Mouse (Mus musculus) liver, adult 2 months (tissue): Measurements from ENCODE around the gene Lep. TPM values are rescaled to one million over a fixed set of nuclear protein-coding genes. Genes with fewer than 3 reads are reported as not detected.

Experiments used
- DNase-seq: peaks from one replicate; pipeline ENCODE4 v3.0.0-alpha.2; 2011; ENCODE audit warnings: low read depth, low spot score; ENCODE audit errors: extremely low read depth
- H3K27ac ChIP-seq: fragments of 200-500 bp; replicated peaks from 2 replicates; pipeline ENCODE4 v1.5.1; 2012; ENCODE audit warnings: low read depth, mild to moderate bottlenecking, control low read depth, inconsistent platforms, low read length; ENCODE audit not compliant: insufficient read depth
- H3K27me3 ChIP-seq: fragments of 200-500 bp; 2 replicates; pipeline ENCODE4 v1.6.1; 2012; ENCODE audit warnings: mild to moderate bottlenecking, moderate library complexity, low read length, inconsistent platforms; ENCODE audit not compliant: control insufficient read depth, insufficient read depth
- H3K36me3 ChIP-seq: fragments of 200-500 bp; 2 replicates; pipeline ENCODE4 v1.6.1; 2012; ENCODE audit warnings: low read length, inconsistent platforms; ENCODE audit not compliant: control insufficient read depth, insufficient read depth
- H3K4me1 ChIP-seq: fragments of 200-500 bp; 2 replicates; pipeline ENCODE4 v1.6.1; 2011; ENCODE audit warnings: low read length; ENCODE audit not compliant: control insufficient read depth, insufficient read depth
- H3K4me3 ChIP-seq: fragments of 200-500 bp; 2 replicates; pipeline ENCODE4 v1.5.1; 2011; ENCODE audit warnings: low read depth, mild to moderate bottlenecking, control low read depth, low read length, moderate library complexity; ENCODE audit not compliant: insufficient read depth
- H3K79me2 ChIP-seq: fragments of 200-500 bp; 2 replicates; pipeline ENCODE4 v1.6.1; 2012; ENCODE audit warnings: inconsistent platforms, mild to moderate bottlenecking, low read length, moderate library complexity; ENCODE audit not compliant: control insufficient read depth, insufficient read depth
- H3K9ac ChIP-seq: fragments of 200-500 bp; 2 replicates; pipeline ENCODE4 v1.6.1; 2012; ENCODE audit warnings: low read depth, mild to moderate bottlenecking, control low read depth, inconsistent platforms, low read length
- CTCF ChIP-seq: fragments of 200-500 bp; IDR thresholded peaks from 2 replicates; pipeline ENCODE4 v1.5.1; 2011; ENCODE audit warnings: low read depth, low read length, control low read depth
- POLR2A ChIP-seq: fragments of 200-500 bp; IDR thresholded peaks from 2 replicates; pipeline ENCODE4 v1.6.1; 2011; ENCODE audit warnings: low read length, control low read depth; ENCODE audit not compliant: insufficient read depth; ENCODE audit errors: extremely low read depth
- WGBS: fragments of 180-500 bp; shearing (Covaris S2); methylation state at CpG from one replicate; pipeline ENCODE4 v1.1.7; 2018; 5-methylcytosine and 5-hydroxymethylcytosine counted together
- polyA plus RNA-seq: library from polyadenylated mRNA; depleted of rRNA; stranded (reverse); fragments of >200 nt; gene quantifications from 2 replicates; pipeline ENCODE4 v1.2.3, GENCODE M21; 2012
- total RNA-seq: library from RNA; depleted of rRNA; stranded (reverse); fragments of >200 nt; gene quantifications from 2 replicates; pipeline ENCODE4 v1.2.3, GENCODE M21; 2014

Gene Lep
- total and polyA plus RNA-seq, 2 experiments = under 0.01 TPM; not detected in 1

- no peaks in the 10 kb centered on the region for H3K36me3 ChIP-seq
Measured at GRCm38 (mm10) chr6:29074133-29074469, 14.1 kb downstream of the Lep start.

DNA sequence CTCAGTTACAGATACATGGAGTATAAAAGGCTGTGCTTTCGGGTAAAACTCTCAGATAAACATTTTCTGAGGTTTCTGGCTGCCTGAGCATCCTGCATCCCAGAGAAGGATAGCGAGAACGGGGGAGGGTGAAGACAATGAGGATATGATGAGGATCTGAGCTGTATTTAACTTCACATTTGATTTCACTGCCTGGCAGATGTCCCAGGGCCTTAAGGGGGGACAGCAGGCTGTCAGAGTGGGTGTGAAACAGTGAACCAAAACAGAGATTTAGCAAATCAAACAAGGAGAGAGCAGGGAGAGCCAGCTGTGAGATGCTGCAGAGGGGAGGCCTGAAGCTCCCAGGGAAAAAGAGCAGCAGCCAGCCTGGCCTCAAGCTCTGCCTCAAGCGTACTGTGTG is 19.3 kb downstream of the Lep start:
- Histone ChIP-seq H3K36me3 (no peaks in the 10 kb centered on the region), H3K27ac (no peak overlapping the region), H3K4me1 (no peaks in the 10 kb centered on the region), H3K4me3 (no peak overlapping the region), H3K79me2 (no peaks in the 10 kb centered on the region), H3K9ac (no peak overlapping the region), H3K27me3 (no peaks in the 10 kb centered on the region)
- WGBS = 81% methylated on average over 4 of the region's 4 CpGs
- TF ChIP-seq CTCF = no peak
- no peak for TF ChIP-seq POLR2A
- DNase-seq = no peak

More at GRCm38 (mm10) chr6:29074133-29074469, 14.1 kb downstream of the Lep start:
- H3K4me1 ChIP-seq = peaks cover 1% of the 10 kb centered on the region; the same call in 1 of the 2 replicates
- DNase-seq = no peak
- no peak overlapping the region for H3K4me3 ChIP-seq
- no peak for TF ChIP-seq CTCF
- TF ChIP-seq POLR2A = no peak
- no peaks in the 10 kb centered on the region for H3K79me2 ChIP-seq
- no peaks in the 10 kb centered on the region for H3K27me3 ChIP-seq
- H3K9ac ChIP-seq = no peak overlapping the region
- no peak overlapping the region for H3K27ac ChIP-seq

- Histone ChIP-seq H3K9ac (no peak overlapping the region), H3K27me3 (no peaks in the 10 kb centered on the region), H3K4me3 (no peak overlapping the region), H3K36me3 (no peaks in the 10 kb centered on the region), H3K4me1 (no peaks in the 10 kb centered on the region), H3K79me2 (no peaks in the 10 kb centered on the region), H3K27ac (no peak overlapping the region)
- DNase-seq = no peak
- WGBS = 86% methylated on average over 10 of the region's 10 CpGs
- no peak for TF ChIP-seq CTCF
- no peak for TF ChIP-seq POLR2A
Measured at GRCm38 (mm10) chr6:29081826-29082363, 21.9 kb downstream of the Lep start.

GRCm38 (mm10) chr6:29082776-29083354 is 22.8 kb downstream of the Lep start:
- Histone ChIP-seq H3K79me2 (no peaks in the 10 kb centered on the region), H3K9ac (no peak overlapping the region), H3K36me3 (no peaks in the 10 kb centered on the region), H3K27me3 (no peaks in the 10 kb centered on the region), H3K4me3 (no peak overlapping the region), H3K27ac (no peak overlapping the region), H3K4me1 (no peaks in the 10 kb centered on the region)
- 55% methylated on average over 9 of the region's 9 CpGs for WGBS
- no peak for TF ChIP-seq POLR2A
- no peak for TF ChIP-seq CTCF
- DNase-seq = no peak

DNA sequence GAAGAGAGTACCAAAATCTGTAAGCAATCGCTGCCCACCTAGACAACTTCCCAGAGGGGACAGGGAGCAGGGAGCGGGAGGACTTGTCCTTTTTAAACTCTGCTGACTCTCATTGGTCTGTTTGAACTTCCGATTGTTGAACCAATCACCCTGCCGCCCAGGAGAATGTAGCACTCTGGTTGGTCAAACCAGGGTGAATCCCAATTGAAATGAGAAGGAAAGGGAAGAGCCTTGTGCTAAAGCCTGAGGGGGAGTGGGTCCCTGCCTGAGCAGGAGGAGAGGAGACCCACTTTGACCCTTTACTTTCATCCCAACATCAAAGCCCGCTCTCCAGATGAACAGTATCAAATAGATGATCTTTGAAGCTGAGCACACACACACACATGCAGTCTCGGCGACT is 24.4 kb downstream of the Lep start:
- Histone ChIP-seq H3K27ac (no peak overlapping the region), H3K36me3 (no peaks in the 10 kb centered on the region), H3K9ac (no peak overlapping the region), H3K4me3 (no peak overlapping the region), H3K79me2 (no peaks in the 10 kb centered on the region), H3K4me1 (no peaks in the 10 kb centered on the region), H3K27me3 (no peaks in the 10 kb centered on the region)
- TF ChIP-seq POLR2A (no peak), CTCF (no peak)
- no peak for DNase-seq
- 77% methylated on average over 7 of the region's 7 CpGs for WGBS

DNA sequence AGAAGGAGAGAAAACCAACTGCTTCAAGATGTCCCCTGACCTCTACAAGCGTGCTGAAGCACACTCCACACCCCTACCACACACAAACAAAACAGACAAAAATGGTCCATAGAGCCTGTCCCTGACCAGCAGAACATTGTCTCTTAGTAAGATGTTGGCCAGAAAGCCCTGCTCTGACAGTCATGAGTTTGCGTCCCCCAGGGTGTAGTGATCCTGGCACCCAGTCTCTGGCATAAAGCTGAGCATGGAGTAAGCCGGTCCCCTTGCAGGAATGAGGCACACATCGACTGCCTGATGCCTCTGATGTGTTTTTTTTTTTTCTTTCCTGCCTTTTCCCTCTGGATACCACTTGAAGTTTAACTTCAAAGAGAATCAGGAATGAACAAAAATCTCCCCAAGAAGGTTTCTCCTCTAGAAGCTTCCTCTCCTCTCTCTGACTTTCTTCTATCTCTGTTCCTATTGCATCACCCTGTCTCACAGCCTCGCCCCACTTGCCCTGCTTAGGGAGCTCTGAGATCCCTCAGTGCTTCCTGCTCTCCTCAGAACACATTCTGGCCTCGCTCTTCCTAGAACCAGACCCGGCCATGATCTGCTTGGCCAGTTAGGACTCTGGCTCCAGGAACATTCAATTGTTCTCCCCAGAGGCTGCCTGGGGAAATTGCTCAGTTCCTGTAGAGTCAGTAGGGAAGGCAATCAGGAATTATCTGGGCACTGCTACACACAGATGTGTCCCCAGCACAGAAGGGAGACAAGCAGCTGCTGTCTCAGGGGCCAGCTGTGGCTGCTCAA is 28.1 kb downstream of the Lep start:
- Histone ChIP-seq H3K4me1 (no peaks in the 10 kb centered on the region), H3K9ac (no peak overlapping the region), H3K36me3 (no peaks in the 10 kb centered on the region), H3K27me3 (no peaks in the 10 kb centered on the region), H3K4me3 (no peak overlapping the region), H3K27ac (no peak overlapping the region), H3K79me2 (no peaks in the 10 kb centered on the region)
- no peak for DNase-seq
- TF ChIP-seq POLR2A (no peak), CTCF (no peak)
- 78% methylated on average over 7 of the region's 7 CpGs for WGBS
